Mouse (Mus musculus) spleen, postnatal 14 days (tissue): ENCODE results near the gene Ddx4.
A peak's percentile ranks its signal among the peaks of the same experiment; 100 is the strongest.

Source experiments
- DNase-seq, 2 experiments: peaks; one replicate each; pipeline ENCODE4 v3.0.0; 2021 to 2022; ENCODE audit warnings: low spot score in 2 of 2

Gene Ddx4

DNA sequence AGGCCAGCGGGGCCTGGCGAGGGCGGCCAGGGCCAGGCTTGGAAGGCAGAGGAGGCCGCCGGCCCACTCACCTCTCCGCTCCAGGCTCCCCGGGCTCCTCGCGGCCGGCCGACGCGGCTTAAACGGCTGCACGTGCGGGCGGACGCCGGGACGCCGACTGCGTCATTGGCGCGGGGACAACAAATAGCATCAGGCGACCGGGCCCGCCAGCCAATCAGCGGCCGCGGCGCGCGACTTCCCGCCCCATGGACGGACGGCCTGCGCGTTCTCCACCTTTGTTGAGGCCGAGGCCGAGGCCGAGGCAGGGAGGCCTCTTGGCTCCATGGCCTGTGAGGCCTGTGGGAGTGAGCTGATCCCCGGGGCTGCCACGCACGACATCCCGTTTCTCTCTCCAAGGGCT, at the start of gene Ddx4:
Gene Ddx4, minus strand, starts transcription at position 271 of the 400 bp plus-strand sequence.
- DNase-seq = no peak

- DNase-seq = no peak
These were observed 49.0 kb upstream of the Ddx4 start for GRCm38 (mm10) chr13:112701256-112701655.

- no peak for DNase-seq
These were observed 43.4 kb upstream of the Ddx4 start for GRCm38 (mm10) chr13:112695526-112696240.

- DNase-seq = no peak
These were observed 40.7 kb upstream of the Ddx4 start for GRCm38 (mm10) chr13:112692870-112693553.

DNA sequence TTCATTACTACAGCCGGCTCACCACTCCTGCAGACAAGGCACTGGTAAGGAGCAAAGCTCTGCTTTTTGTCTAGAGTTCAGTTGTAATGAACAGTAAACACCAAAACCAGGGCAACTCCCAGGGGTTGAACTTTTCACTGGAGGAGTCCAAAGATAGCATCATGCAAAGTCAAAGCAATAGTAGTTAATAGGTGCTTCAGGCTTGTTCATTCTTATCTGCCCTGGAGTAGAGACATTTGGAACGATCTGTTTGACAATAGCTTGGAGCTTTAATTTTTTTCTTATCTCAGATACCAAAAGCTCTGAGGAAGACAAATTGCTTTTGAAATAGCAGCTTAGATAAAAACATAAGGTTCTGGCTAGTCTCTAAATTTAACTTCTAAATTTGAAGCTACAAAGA, 33.9 kb upstream of the Ddx4 start:
- no peak for DNase-seq

DNA sequence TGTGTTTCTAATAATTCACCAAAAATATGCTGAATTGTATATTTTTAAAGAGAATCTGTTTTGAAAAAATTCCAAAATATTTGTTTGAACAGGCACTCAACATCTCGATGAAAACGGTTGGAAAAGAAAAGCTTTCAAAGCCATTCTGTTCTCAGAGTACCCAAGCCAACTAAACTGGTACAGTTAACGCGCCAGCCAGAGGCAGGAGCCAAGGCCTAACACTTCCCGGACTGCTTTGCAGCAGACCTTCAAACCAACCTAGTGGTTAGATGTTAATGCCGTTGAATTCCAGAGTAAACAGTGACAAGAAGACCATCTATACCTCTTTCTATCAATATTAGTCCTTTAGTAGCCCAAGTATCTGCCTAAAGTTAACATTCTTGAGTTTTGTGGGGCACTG, 31.7 kb upstream of the Ddx4 start:
- no peak for DNase-seq

GRCm38 (mm10) chr13:112683312-112683711, 31.0 kb upstream of the Ddx4 start:
- no peak for DNase-seq

DNA sequence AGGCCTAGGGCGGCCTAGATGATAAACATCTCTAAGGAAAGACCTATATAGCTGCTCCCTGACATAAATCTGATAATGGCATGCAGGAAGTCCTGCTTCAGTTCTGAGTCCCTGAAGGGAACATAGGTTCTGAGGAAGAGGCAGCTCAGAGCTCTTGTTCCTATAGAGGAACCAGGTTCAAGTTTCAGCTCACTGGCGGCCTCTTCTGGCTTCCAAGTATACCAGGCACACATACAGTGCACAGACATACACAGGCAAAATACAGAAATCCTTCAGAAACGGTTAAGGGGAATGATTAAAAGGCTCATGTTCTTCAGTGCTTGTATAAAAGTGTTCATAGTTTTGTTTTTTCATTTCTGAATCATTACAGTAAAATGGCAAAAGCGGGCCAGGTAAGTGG, 25.9 kb upstream of the Ddx4 start:
- peak in 1 of 2 experiments; percentile 21 for DNase-seq

GRCm38 (mm10) chr13:112673899-112674447, 21.7 kb upstream of the Ddx4 start:
- DNase-seq = peak in 1 of 2 experiments; percentile 33

GRCm38 (mm10) chr13:112672797-112673196, 20.5 kb upstream of the Ddx4 start:
- no peak for DNase-seq

DNA sequence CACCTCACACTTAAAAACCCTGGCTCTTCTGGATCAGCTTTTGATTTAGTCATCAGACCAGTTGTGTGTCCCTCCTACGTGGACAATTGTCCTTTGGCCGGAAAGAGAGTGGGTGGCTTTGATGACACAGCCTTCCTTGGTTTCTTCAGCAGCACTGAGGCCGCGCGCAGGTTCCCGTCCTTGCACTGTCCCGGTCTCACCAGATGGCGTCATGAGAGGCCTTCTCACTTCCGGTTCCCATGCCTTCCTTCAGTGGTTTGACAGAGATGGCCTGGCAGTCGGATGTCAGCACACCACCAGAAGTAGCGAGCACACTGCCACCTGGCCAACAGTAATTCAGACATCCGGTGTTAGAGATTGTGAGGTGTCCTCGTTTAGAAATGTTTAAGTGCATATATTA, 19.4 kb upstream of the Ddx4 start:
- no peak for DNase-seq

DNA sequence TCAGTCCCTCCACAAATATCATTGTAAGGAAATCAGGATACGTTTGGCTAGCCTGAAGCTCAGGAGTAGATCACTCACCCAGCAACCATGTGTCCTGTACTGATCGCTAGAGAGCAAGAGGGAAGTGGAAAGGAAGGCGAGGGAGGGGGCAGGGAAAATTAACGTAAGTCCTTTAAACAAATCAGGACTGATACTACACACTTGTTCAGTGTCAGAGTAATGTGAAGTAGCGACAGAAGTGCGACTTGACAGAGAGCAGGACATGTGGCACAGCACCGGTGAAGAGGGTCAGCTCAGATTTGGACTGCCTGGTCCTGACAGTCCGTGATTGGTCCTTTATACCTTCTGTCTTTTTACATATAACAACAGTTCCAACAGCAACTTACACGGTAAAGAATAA, 14.9 kb upstream of the Ddx4 start:
- DNase-seq = no peak

DNA sequence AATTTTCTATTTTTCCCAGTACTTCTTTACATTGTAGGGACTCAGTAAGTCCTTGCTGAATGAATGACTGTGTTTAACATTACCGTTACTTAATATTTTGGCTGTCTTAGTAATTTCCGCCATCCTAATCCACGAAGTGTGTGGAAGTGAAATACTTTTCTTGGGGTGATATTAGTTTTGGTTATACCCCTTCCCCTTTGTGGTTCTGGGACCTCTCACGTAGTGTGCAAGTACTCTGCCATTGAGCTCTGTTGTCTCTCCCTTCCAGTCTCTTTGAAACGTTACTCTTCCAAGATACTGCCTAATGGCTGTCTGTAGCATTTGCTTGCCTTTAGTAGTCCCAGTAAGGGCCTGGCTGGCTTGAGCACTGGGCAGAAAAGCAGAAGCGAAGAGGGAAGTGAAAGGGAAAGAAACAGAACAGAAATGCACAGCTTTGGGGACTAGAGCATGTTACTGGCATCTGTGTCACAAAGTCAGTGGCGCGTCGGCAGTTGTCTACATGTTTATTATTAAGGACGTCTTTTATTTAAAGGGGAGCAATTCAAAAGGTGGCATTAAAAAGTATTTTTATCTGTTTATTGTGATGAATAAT, 14.3 kb upstream of the Ddx4 start:
- no peak for DNase-seq

GRCm38 (mm10) chr13:112661687-112662086, 9.4 kb upstream of the Ddx4 start:
- no peak for DNase-seq

DNA sequence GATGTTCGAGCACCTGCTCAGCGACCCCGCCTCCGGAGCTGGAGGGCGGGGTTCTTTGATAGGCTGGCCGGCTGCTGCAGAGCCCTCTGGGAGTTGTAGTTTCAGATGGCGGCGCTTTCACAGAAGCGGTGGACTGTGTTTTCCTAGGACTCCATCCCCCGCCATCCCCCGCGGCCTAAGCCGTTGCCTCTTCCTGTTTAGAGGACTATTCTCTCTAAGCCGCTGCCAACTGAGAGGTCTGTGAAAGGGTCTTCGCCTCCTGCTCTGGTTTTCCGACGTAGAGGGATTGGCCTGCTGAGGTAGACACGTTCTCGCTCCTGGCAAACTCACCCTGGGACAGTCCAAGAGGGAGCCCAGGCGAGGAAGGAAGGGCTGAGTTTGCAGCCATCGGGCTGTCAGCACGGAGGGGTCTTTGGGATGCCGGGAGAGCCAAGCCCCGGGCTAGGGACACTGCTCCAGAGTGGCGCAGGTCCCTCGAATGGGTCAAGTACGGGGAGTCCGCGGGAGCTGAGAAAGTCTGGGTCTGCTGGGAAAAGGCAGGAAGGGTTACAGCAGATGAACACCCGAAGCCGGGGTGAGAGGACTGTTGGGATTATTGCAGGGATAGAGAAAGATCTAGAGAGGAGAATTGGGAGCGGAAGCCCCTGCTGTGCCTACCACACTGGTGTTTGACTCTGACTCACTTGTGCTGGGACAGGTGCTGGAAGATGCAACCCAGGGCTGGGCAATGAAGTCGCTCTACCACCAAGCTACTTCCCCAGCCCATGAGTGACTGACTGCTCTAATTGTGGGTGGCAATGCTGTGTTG, 8.5 kb upstream of the Ddx4 start, which contains the start of gene Slc38a9:
Gene Slc38a9, plus strand, starts transcription at position 178 of the 808 bp plus-strand sequence.
- peak; percentile 81 to 88 for DNase-seq

DNA sequence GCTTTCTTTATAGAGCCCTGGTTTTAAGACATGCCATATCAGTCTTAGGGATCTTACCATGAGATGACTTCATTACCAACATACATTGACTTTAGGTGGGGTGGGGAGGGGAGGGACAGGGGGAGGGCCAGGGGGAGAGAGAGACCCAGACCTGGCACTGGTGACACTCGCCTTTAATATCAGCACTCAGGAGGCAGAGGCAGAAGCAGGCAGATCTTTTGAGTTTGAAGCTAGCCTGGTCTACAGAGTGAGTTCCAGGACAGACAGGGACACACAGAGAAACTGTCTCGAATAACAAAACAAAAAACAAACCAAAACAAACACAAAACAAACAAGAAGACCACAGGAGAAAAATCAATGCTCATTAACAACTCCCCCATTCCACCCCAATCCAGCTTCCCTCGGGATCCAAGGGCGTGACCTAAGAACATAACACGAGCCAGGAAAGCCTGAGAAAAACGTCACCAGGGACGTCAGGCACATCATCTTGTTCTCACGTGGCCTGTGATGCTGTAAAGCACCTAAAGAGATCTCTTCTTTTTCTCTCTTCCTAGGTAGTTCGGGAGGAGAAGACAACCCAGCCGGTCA, 7.8 kb upstream of the Ddx4 start:
- no peak for DNase-seq

DNA sequence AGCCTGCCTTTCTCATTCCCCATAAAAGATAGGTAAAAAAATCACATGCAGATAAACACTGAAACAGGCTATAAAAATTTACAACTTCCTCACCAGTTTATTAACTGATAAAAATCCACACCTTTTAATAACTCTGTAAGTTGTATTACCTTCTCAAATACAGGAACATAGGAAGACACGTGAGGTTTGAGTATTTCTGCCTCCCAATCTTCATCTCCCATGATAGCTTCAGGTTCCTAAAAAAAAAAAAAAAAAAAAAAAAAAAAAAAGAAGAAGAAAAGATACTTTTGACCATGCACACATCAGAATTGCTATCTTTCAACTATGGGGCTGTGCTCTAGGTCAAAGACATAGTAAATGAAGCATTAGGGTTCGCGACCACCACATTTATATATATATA, 1.1 kb downstream of the Ddx4 start:
- no peak for DNase-seq

- no peak for DNase-seq
These were observed 6.6 kb downstream of the Ddx4 start for GRCm38 (mm10) chr13:112645529-112646186.

DNA sequence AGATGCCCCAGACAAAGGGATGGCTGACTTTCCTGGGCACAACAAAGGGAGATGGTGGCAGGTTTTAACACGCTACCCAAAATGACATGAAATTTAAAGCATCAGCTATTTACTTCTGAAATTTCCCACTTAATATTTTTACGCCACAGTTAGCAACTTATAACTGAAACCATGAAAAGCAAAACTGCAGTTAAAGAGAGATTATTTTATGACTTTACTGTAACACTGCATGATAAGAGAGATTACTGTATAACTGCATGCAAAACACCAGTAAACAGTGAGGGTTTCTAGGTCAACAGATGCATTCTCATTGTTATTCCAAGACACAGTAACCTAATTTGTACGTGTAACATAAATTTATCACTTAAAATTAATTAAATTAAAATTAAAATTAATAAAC, 7.3 kb downstream of the Ddx4 start:
- DNase-seq = no peak

GRCm38 (mm10) chr13:112642897-112643296, 9.4 kb downstream of the Ddx4 start:
- no peak for DNase-seq

DNA sequence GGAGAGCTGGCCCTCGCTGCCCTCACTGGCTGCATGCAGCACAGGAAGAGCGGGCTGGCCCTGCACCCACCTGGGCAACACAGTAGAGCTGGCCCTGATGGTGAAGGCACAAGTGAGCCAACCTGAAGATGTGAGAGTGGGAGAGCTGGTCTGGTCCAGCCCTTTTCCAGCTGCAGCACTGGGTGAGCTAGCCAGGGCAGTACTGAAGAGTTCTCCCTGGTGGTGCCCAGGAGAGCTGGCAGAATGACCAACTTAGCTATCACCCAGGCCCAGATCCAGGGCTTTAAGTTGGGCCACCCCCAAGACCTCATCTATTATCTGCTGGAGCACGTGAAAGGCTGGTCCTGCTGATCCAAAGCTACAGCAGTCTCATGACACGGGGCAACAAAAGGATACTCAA, 13.2 kb downstream of the Ddx4 start:
- peak in 1 of 2 experiments; percentile 10 for DNase-seq
